Comparison of ENCODE assay signal across 8 mouse cellular contexts in the genomic region with DNA sequence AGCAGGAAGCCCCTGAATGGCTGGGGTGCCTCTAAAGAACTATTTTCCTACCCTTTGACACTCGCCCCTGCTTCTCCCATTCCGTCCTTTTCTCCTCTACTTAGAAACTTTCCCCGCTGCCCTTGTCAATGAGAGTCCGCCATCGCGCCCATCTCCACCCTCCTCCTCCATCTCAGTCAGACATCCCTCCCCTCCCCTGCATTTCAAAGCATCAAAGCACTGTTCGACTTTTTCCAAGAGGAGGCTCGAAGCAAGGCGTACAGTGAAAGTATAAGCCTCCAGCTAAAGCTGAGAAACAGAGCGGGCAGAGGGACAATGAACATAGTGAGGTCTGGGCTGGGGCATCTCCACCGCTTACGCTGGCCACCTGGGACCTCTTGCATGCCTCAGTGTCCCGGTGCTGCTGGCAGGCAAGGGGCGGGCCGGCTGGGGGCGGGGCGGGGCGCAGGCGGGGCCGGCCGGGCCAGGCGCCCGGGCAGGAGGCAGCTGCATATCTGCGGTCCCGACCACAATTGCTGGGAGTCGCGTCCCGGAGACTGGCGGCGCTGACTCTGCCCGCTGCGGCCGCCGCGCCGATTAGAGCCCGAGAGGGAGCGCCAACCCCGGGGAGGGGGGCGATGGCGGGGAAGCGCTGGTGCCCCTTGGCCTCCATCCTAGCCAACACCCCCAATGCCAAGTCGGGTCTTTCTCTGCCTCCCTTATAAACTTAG. TPM values are rescaled to one million over a fixed set of nuclear protein-coding genes. Genes with fewer than 3 reads are reported as not detected.
DNase-seq lines count a peak whose midpoint lies in the region; ATAC-seq and TF ChIP-seq lines count a peak whose summit lies in the region.

No protein-coding gene starts in this region.

- TF ChIP-seq CTCF in heart, postnatal 0 days (IDR thresholded peaks at IDR 0.05; ENCODE audit: low read depth), result no peak

- under 1% methylated on average over 42 of the region's 43 CpGs for WGBS in kidney, embryonic 14.5 days
- under 1% methylated on average over 37 of the region's 43 CpGs for WGBS in embryonic facial prominence, embryonic 13.5 days
- 2% methylated on average over 39 of the region's 43 CpGs for WGBS in heart, postnatal 0 days
- WGBS in stomach, embryonic 15.5 days, result 1% methylated on average over 39 of the region's 43 CpGs

- peak overlapping the region; percentile 76 for H3K27ac ChIP-seq in kidney, embryonic 14.5 days (ENCODE audit: low read depth, low read length)
- peak overlapping the region; percentile 92 for H3K27ac ChIP-seq in embryonic facial prominence, embryonic 13.5 days
- peak overlapping the region; percentile 77 for H3K27ac ChIP-seq in heart, postnatal 0 days (ENCODE audit: low read depth)
- H3K27ac ChIP-seq in stomach, embryonic 15.5 days, result peak overlapping the region; percentile 56; the same call in 1 of the 2 replicates

- peaks cover 21% of the 10 kb centered on the region for H3K4me1 ChIP-seq in kidney, embryonic 14.5 days (ENCODE audit: control insufficient read depth, insufficient read depth, low read length)
- H3K4me1 ChIP-seq in embryonic facial prominence, embryonic 13.5 days, result peaks cover 29% of the 10 kb centered on the region
- no peaks in the 10 kb centered on the region; the same call in 1 of the 2 replicates for H3K4me1 ChIP-seq in heart, postnatal 0 days (ENCODE audit: control insufficient read depth, insufficient read depth)
- H3K4me1 ChIP-seq in stomach, embryonic 15.5 days, result peaks cover 10% of the 10 kb centered on the region

- no peaks in the 10 kb centered on the region for H3K9me3 ChIP-seq in kidney, embryonic 14.5 days (ENCODE audit: control insufficient read depth, low read length)
- H3K9me3 ChIP-seq in embryonic facial prominence, embryonic 13.5 days, result no peaks in the 10 kb centered on the region
- no peaks in the 10 kb centered on the region for H3K9me3 ChIP-seq in heart, postnatal 0 days (replicated peaks; ENCODE audit: control insufficient read depth, low read length)
- H3K9me3 ChIP-seq in stomach, embryonic 15.5 days, result no peaks in the 10 kb centered on the region

- no peaks in the 10 kb centered on the region for H3K36me3 ChIP-seq in kidney, embryonic 14.5 days (ENCODE audit: control insufficient read depth, insufficient read depth, low read length)
- H3K36me3 ChIP-seq in embryonic facial prominence, embryonic 13.5 days, result no peaks in the 10 kb centered on the region
- H3K36me3 ChIP-seq in heart, postnatal 0 days (replicated peaks; ENCODE audit: control insufficient read depth, insufficient read depth, low read length), result no peaks in the 10 kb centered on the region
- no peaks in the 10 kb centered on the region for H3K36me3 ChIP-seq in stomach, embryonic 15.5 days

- TF ChIP-seq EP300 in heart, postnatal 0 days (IDR thresholded peaks at IDR 0.05; ENCODE audit: low read depth), result no peak

- no peak for DNase-seq in kidney, adult 9 months
- DNase-seq in heart, postnatal 0 days (ENCODE audit: low spot score), result peak; percentile 28
- peak; percentile 36 to 43 for DNase-seq in layer of hippocampus, postnatal 36 days
- peak; percentile 49 for DNase-seq in mesoderm, embryonic 11.5 days (ENCODE audit: low read depth, low spot score)

- ATAC-seq in kidney, embryonic 14.5 days (ENCODE audit: low FRiP score, low TSS enrichment), result peak; percentile 86
- peak; percentile 28 for ATAC-seq in activated CD4-positive, CD25-positive, alpha-beta regulatory T cell, adult 4 months
- peak; percentile 73 for ATAC-seq in embryonic facial prominence, embryonic 13.5 days (ENCODE audit: insufficient number of reproducible peaks, insufficient read depth, low FRiP score, low TSS enrichment, low read depth)
- peak; percentile 66 for ATAC-seq in heart, postnatal 0 days (ENCODE audit: insufficient read depth, low read depth)
- peak; percentile 78 for ATAC-seq in stomach, embryonic 15.5 days (ENCODE audit: insufficient read depth, low FRiP score, low read depth)

- H3K9ac ChIP-seq in kidney, embryonic 14.5 days (ENCODE audit: low read depth, low read length), result peak overlapping the region; percentile 67
- peak overlapping the region; percentile 79 for H3K9ac ChIP-seq in embryonic facial prominence, embryonic 13.5 days
- peak overlapping the region; percentile 59 for H3K9ac ChIP-seq in heart, postnatal 0 days (replicated peaks; ENCODE audit: low read depth, low read length)
- H3K9ac ChIP-seq in stomach, embryonic 15.5 days, result peak overlapping the region; percentile 42; the same call in 1 of the 2 replicates

- H3K4me3 ChIP-seq in kidney, embryonic 14.5 days (ENCODE audit: low read length), result peak overlapping the region; percentile 47
- H3K4me3 ChIP-seq in embryonic facial prominence, embryonic 13.5 days, result peak overlapping the region; percentile 58
- peak overlapping the region; percentile 65 for H3K4me3 ChIP-seq in heart, postnatal 0 days (ENCODE audit: low read depth, low read length)
- H3K4me3 ChIP-seq in stomach, embryonic 15.5 days (replicated peaks), result peak overlapping the region; percentile 60

- H3K4me2 ChIP-seq in kidney, embryonic 14.5 days (replicated peaks; ENCODE audit: low read depth, low read length), result peak overlapping the region; percentile 87
- peak overlapping the region; percentile 88 for H3K4me2 ChIP-seq in embryonic facial prominence, embryonic 13.5 days
- H3K4me2 ChIP-seq in heart, postnatal 0 days (ENCODE audit: low read depth, low read length), result peak overlapping the region; percentile 98
- peak overlapping the region; percentile 96 for H3K4me2 ChIP-seq in stomach, embryonic 15.5 days

- H3K27me3 ChIP-seq in kidney, embryonic 14.5 days (ENCODE audit: control insufficient read depth, insufficient read depth, low read length), result no peaks in the 10 kb centered on the region
- H3K27me3 ChIP-seq in embryonic facial prominence, embryonic 13.5 days, result no peaks in the 10 kb centered on the region
- H3K27me3 ChIP-seq in heart, postnatal 0 days (ENCODE audit: control insufficient read depth, insufficient read depth, low read length), result 0 out of 2 replicates have a peak, but pooled peaks cover 5% of the 10 kb centered on the region
- no peaks in the 10 kb centered on the region for H3K27me3 ChIP-seq in stomach, embryonic 15.5 days (replicated peaks)

RNA-seq across cellular contexts. Expression of a gene that starts 9.6 kb away (rescaled TPM):
- 1.0 and 2.0 TPM in 2 replicates for polyA plus RNA-seq in kidney, embryonic 14.5 days (2014; fragmentation: Nextera tagmentation; extraction: Ambion mirVana)
- not detected for polyA plus RNA-seq in activated CD4-positive, CD25-positive, alpha-beta regulatory T cell, adult 4 months (2017; shearing (Covaris generic))
- polyA plus RNA-seq in embryonic facial prominence, embryonic 13.5 days (2015; fragmentation: Nextera tagmentation; extraction: Ambion mirVana), result 24.1 and 32.7 TPM in 2 replicates
- total RNA-seq in heart, postnatal 0 days (2014; rRNA removed; ENCODE audit: low replicate concordance), result not detected in 2 replicates
- not detected in 2 replicates for polyA plus RNA-seq in heart, postnatal 0 days (2015; fragmentation: Nextera tagmentation; extraction: Ambion mirVana)
- under 1 TPM; 0.38 to 0.57 TPM for total RNA-seq in layer of hippocampus, postnatal 36 days (2021)
- 1.0 and 1.1 TPM in 2 replicates for polyA plus RNA-seq in stomach, embryonic 15.5 days (2015; fragmentation: Nextera tagmentation; extraction: Ambion mirVana)

RNA-seq across cellular contexts. Expression of a gene that starts 26.0 kb away (rescaled TPM):
- 73.3 and 84.7 TPM in 2 replicates for polyA plus RNA-seq in kidney, embryonic 14.5 days (2014; fragmentation: Nextera tagmentation; extraction: Ambion mirVana)
- polyA plus RNA-seq in activated CD4-positive, CD25-positive, alpha-beta regulatory T cell, adult 4 months (2017; shearing (Covaris generic)), result 10 to 100 TPM; 45.7 to 48.7 TPM
- polyA plus RNA-seq in embryonic facial prominence, embryonic 13.5 days (2015; fragmentation: Nextera tagmentation; extraction: Ambion mirVana), result 72.9 and 80.6 TPM in 2 replicates
- total RNA-seq in heart, postnatal 0 days (2014; rRNA removed; ENCODE audit: low replicate concordance), result 25.9 and 59.6 TPM in 2 replicates
- polyA plus RNA-seq in heart, postnatal 0 days (2015; fragmentation: Nextera tagmentation; extraction: Ambion mirVana), result 18.8 and 20.4 TPM in 2 replicates
- total RNA-seq in layer of hippocampus, postnatal 36 days (2021), result 10 to 100 TPM; 21.4 to 24.2 TPM
- polyA plus RNA-seq in stomach, embryonic 15.5 days (2015; fragmentation: Nextera tagmentation; extraction: Ambion mirVana), result 55.9 and 67.0 TPM in 2 replicates

RNA-seq across cellular contexts. Expression of a gene that starts 29.3 kb away (rescaled TPM):
- polyA plus RNA-seq in kidney, embryonic 14.5 days (2014; fragmentation: Nextera tagmentation; extraction: Ambion mirVana), result 16.5 and 16.8 TPM in 2 replicates
- polyA plus RNA-seq in activated CD4-positive, CD25-positive, alpha-beta regulatory T cell, adult 4 months (2017; shearing (Covaris generic)), result 10 to 100 TPM; 20.6 to 21.6 TPM
- 12.3 and 14.1 TPM in 2 replicates for polyA plus RNA-seq in embryonic facial prominence, embryonic 13.5 days (2015; fragmentation: Nextera tagmentation; extraction: Ambion mirVana)
- 32.1 and 32.6 TPM in 2 replicates for total RNA-seq in heart, postnatal 0 days (2014; rRNA removed; ENCODE audit: low replicate concordance)
- 3.0 and 3.1 TPM in 2 replicates for polyA plus RNA-seq in heart, postnatal 0 days (2015; fragmentation: Nextera tagmentation; extraction: Ambion mirVana)
- 10 to 100 TPM; 22.4 to 23.1 TPM for total RNA-seq in layer of hippocampus, postnatal 36 days (2021)
- polyA plus RNA-seq in stomach, embryonic 15.5 days (2015; fragmentation: Nextera tagmentation; extraction: Ambion mirVana), result 9.6 and 9.7 TPM in 2 replicates

RNA-seq across cellular contexts. Expression of a gene that starts 45.1 kb away (rescaled TPM):
- 117 and 129 TPM in 2 replicates for polyA plus RNA-seq in kidney, embryonic 14.5 days (2014; fragmentation: Nextera tagmentation; extraction: Ambion mirVana)
- 100 to 1,000 TPM; 109 to 120 TPM for polyA plus RNA-seq in activated CD4-positive, CD25-positive, alpha-beta regulatory T cell, adult 4 months (2017; shearing (Covaris generic))
- 109 TPM in 2 replicates for polyA plus RNA-seq in embryonic facial prominence, embryonic 13.5 days (2015; fragmentation: Nextera tagmentation; extraction: Ambion mirVana)
- 35.6 and 60.5 TPM in 2 replicates for total RNA-seq in heart, postnatal 0 days (2014; rRNA removed; ENCODE audit: low replicate concordance)
- polyA plus RNA-seq in heart, postnatal 0 days (2015; fragmentation: Nextera tagmentation; extraction: Ambion mirVana), result 39.0 and 41.1 TPM in 2 replicates
- total RNA-seq in layer of hippocampus, postnatal 36 days (2021), result 10 to 100 TPM; 65.9 to 69.8 TPM
- 83.5 and 85.5 TPM in 2 replicates for polyA plus RNA-seq in stomach, embryonic 15.5 days (2015; fragmentation: Nextera tagmentation; extraction: Ambion mirVana)

RNA-seq across cellular contexts. Expression of a gene that starts 50.7 kb away (rescaled TPM):
- polyA plus RNA-seq in kidney, embryonic 14.5 days (2014; fragmentation: Nextera tagmentation; extraction: Ambion mirVana), result 481 and 576 TPM in 2 replicates
- polyA plus RNA-seq in activated CD4-positive, CD25-positive, alpha-beta regulatory T cell, adult 4 months (2017; shearing (Covaris generic)), result 1,000 to 10,000 TPM; 1,328 to 1,584 TPM
- polyA plus RNA-seq in embryonic facial prominence, embryonic 13.5 days (2015; fragmentation: Nextera tagmentation; extraction: Ambion mirVana), result 458 and 502 TPM in 2 replicates
- 90.7 and 148 TPM in 2 replicates for total RNA-seq in heart, postnatal 0 days (2014; rRNA removed; ENCODE audit: low replicate concordance)
- polyA plus RNA-seq in heart, postnatal 0 days (2015; fragmentation: Nextera tagmentation; extraction: Ambion mirVana), result 344 and 362 TPM in 2 replicates
- 100 to 1,000 TPM; 400 to 436 TPM for total RNA-seq in layer of hippocampus, postnatal 36 days (2021)
- polyA plus RNA-seq in stomach, embryonic 15.5 days (2015; fragmentation: Nextera tagmentation; extraction: Ambion mirVana), result 322 TPM in 2 replicates

Comparison
In these comparisons a context has a peak if more than half of its experiments do, and no peak if none do; other contexts are left out.
1. ATAC-seq: peak in every context shown above with its lines; median percentile 86 in kidney, embryonic 14.5 days; 78 in stomach, embryonic 15.5 days; 73 in embryonic facial prominence, embryonic 13.5 days; 66 in heart, postnatal 0 days; 28 in activated CD4-positive, CD25-positive, alpha-beta regulatory T cell, adult 4 months.